Mouse (Mus musculus): ENCODE results near the gene Abhd12b. TPM values are rescaled to one million over a fixed set of nuclear protein-coding genes. Genes with fewer than 3 reads are reported as not detected.
A peak's percentile ranks its signal among the peaks of the same experiment; 100 is the strongest.

Gene Abhd12b
- total and polyA plus RNA-seq, 2 experiments from 2014 or later, result not detected

GRCm38 (mm10) chr12:70227121-70227932 lies 73.4 kb downstream of the Abhd12b start:
- no peaks in the 10 kb centered on the region for H3K27me3 ChIP-seq (ENCODE audit: insufficient read depth, low read length)
- peak; percentile 78 for ATAC-seq
- no peaks in the 10 kb centered on the region for H3K36me3 ChIP-seq (ENCODE audit: insufficient read depth, low read length)
- 2% methylated on average over 45 of the region's 52 CpGs for WGBS
- peak; percentile 49 for TF ChIP-seq CTCF (IDR thresholded peaks at IDR 0.05; ENCODE audit: low read depth)
- H3K9ac ChIP-seq (replicated peaks; ENCODE audit: low read length), result peak overlapping the region; percentile 48
- no peaks in the 10 kb centered on the region for H3K9me3 ChIP-seq (ENCODE audit: low read length)
- peak overlapping the region; percentile 37 for H3K4me3 ChIP-seq (ENCODE audit: low read length)
- no peak overlapping the region for H3K27ac ChIP-seq
- peaks cover 6% of the 10 kb centered on the region; the same call in 1 of the 2 replicates for H3K4me1 ChIP-seq (ENCODE audit: insufficient read depth, low read length)
- peak overlapping the region; percentile 58 for H3K4me2 ChIP-seq (ENCODE audit: low read depth, low read length)
- peak; percentile 56 for DNase-seq (ENCODE audit: low spot score)

- DNase-seq (ENCODE audit: low spot score), result no peak
- Histone ChIP-seq H3K27me3 (ENCODE audit: insufficient read depth, low read length) (no peaks in the 10 kb centered on the region), H3K4me2 (ENCODE audit: low read depth, low read length) (no peak overlapping the region), H3K27ac (no peak overlapping the region), H3K4me3 (ENCODE audit: low read length) (no peak overlapping the region), H3K36me3 (ENCODE audit: insufficient read depth, low read length) (no peaks in the 10 kb centered on the region), H3K9me3 (ENCODE audit: low read length) (no peaks in the 10 kb centered on the region), H3K4me1 (ENCODE audit: insufficient read depth, low read length) (peaks cover 6% of the 10 kb centered on the region; the same call in 1 of the 2 replicates), H3K9ac (replicated peaks; ENCODE audit: low read length) (no peak overlapping the region)
- no peak for TF ChIP-seq CTCF (IDR thresholded peaks at IDR 0.05; ENCODE audit: low read depth)
- WGBS, result 73% methylated on average over 11 of the region's 11 CpGs
- no peak for ATAC-seq
Observed at GRCm38 (mm10) chr12:70228155-70228554, 74.2 kb downstream of the Abhd12b start.

GRCm38 (mm10) chr12:70231294-70231693 lies 77.4 kb downstream of the Abhd12b start, which contains the start of gene Pygl:
Gene Pygl, minus strand, starts transcription at chr12:70231488.
- ATAC-seq (no peak), DNase-seq (ENCODE audit: low spot score) (no peak)
- H3K4me2 ChIP-seq (ENCODE audit: low read depth, low read length), result no peak within 1 kb of the TSS
- H3K9me3 ChIP-seq (ENCODE audit: low read length), result no peaks in the 10 kb centered on the region
- H3K36me3 ChIP-seq (ENCODE audit: insufficient read depth, low read length), result no peaks in the 10 kb centered on the region
- no peak within 1 kb of the TSS for H3K4me3 ChIP-seq (ENCODE audit: low read length)
- no peak for TF ChIP-seq CTCF (IDR thresholded peaks at IDR 0.05; ENCODE audit: low read depth)
- whole genome bisulfite sequencing, result 85% methylated on average over 2 of the region's 2 CpGs
- no peak within 1 kb of the TSS for H3K9ac ChIP-seq (replicated peaks; ENCODE audit: low read length)
- H3K27me3 ChIP-seq (ENCODE audit: insufficient read depth, low read length), result no peaks in the 10 kb centered on the region
- H3K4me1 ChIP-seq (ENCODE audit: insufficient read depth, low read length), result peaks cover 6% of the 10 kb centered on the region; the same call in 1 of the 2 replicates
- no peak within 1 kb of the TSS for H3K27ac ChIP-seq

GRCm38 (mm10) chr12:70232020-70232544 lies 78.1 kb downstream of the Abhd12b start:
- TF ChIP-seq CTCF (IDR thresholded peaks at IDR 0.05; ENCODE audit: low read depth), result no peak
- peak; percentile 52 for DNase-seq (ENCODE audit: low spot score)
- H3K27me3 ChIP-seq (ENCODE audit: insufficient read depth, low read length), result no peaks in the 10 kb centered on the region
- H3K36me3 ChIP-seq (ENCODE audit: insufficient read depth, low read length), result no peaks in the 10 kb centered on the region
- WGBS, result 40% methylated on average over 5 of the region's 5 CpGs
- no peak overlapping the region for H3K4me3 ChIP-seq (ENCODE audit: low read length)
- no peak overlapping the region for H3K4me2 ChIP-seq (ENCODE audit: low read depth, low read length)
- no peak overlapping the region for H3K9ac ChIP-seq (replicated peaks; ENCODE audit: low read length)
- peaks cover 1% of the 10 kb centered on the region; the same call in 1 of the 2 replicates for H3K4me1 ChIP-seq (ENCODE audit: insufficient read depth, low read length)
- H3K27ac ChIP-seq, result no peak overlapping the region
- ATAC-seq, result no peak; the same call in 1 of the 2 replicates
- H3K9me3 ChIP-seq (ENCODE audit: low read length), result no peaks in the 10 kb centered on the region

Other genes starting within 250 kb of the Abhd12b start
- gene Sav1, start 167.1 kb upstream of the Abhd12b start, total RNA-seq (2014; rRNA removed), result 15.6 and 20.8 TPM in 2 replicates
- 2.4 and 2.5 TPM in 2 replicates for gene Sav1, start 167.1 kb upstream of the Abhd12b start, polyA plus RNA-seq (2015; fragmentation: Nextera tagmentation; extraction: Ambion mirVana)
- 18.9 and 24.2 TPM in 2 replicates for gene Nin, start 40.4 kb upstream of the Abhd12b start, total RNA-seq (2014; rRNA removed)
- 6.1 and 6.2 TPM in 2 replicates for gene Nin, start 40.4 kb upstream of the Abhd12b start, polyA plus RNA-seq (2015; fragmentation: Nextera tagmentation; extraction: Ambion mirVana)
- gene Pygl, start 77.3 kb downstream of the Abhd12b start, total RNA-seq (2014; rRNA removed), result 9.0 and 10.9 TPM in 2 replicates
- 8.3 and 8.4 TPM in 2 replicates for gene Pygl, start 77.3 kb downstream of the Abhd12b start, polyA plus RNA-seq (2015; fragmentation: Nextera tagmentation; extraction: Ambion mirVana)
- 214 and 239 TPM in 2 replicates for gene Trim9, start 193.5 kb downstream of the Abhd12b start, total RNA-seq (2014; rRNA removed)
- gene Trim9, start 193.5 kb downstream of the Abhd12b start, polyA plus RNA-seq (2015; fragmentation: Nextera tagmentation; extraction: Ambion mirVana), result 102 and 105 TPM in 2 replicates